Mouse (Mus musculus): ENCODE measurements at regions not wholly inside any gene's neighbourhood (a gene's known extent, or its start where the extent isn't known, plus 50 kb on each side); places are given as distances from the start of the nearest gene placed in this dataset.

DNA sequence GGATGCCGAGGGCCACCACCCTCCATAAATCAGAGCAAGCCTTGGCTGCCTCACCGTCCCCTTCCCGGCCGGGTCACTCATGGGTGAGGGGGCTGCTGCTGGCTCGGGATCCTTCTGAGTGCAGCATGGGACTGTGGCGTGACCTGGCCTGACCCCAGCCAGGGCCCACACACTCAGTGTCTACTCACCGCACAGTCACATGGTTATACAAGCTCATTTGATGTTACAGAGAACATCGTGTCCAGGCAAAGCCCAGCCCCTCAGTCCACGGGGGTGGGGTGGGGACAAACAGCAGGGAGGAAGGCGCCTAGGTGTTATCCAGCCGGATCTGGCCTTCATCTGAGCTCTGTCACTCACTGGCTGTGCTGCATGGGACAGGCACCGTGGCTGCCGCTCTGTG is 195.9 kb upstream of the Dio3 start:
- peak; percentile 21 for DNase-seq (ENCODE audit: low spot score)

DNA sequence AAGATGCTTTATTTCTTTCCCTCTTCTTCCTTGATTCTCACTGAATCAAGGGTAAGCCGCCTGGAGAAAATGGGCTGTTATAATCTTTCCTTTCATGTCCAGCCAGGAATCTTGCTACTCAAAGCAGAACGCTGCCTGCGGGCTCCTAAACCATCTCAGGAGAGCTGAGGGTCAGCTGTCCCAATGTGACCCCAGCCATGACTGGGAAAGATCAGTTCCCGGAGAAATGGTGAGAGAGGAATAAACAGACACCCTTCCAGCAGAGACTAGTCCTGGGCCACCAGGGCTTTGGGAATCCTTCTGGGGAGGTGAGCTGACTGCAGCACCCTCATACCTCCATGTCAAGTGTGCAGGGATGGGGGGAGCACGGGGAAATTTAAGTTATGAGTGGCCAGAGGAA is 195.4 kb upstream of the Dio3 start:
- DNase-seq (ENCODE audit: low spot score), result no peak

DNA sequence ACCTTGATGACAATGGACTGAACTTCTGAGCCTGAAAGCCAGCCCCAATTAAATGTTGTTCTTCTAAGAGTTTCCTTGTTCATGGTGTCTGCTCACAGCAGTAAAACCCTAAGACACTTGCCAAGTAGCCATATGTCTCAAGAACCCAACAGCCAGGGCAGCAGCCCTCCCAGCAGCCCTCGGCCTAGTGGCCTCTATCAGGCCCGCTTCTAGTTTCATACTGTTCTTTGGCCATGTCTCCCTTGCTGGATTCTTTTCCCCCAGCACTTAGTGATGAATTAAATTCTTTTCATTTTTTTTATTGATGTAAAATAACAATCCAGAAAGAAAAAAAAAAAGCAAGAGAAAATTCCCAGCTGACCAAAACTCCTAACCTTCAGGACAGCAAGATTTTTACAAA is 191.9 kb upstream of the Dio3 start:
- no peak for DNase-seq (ENCODE audit: low spot score)

DNA sequence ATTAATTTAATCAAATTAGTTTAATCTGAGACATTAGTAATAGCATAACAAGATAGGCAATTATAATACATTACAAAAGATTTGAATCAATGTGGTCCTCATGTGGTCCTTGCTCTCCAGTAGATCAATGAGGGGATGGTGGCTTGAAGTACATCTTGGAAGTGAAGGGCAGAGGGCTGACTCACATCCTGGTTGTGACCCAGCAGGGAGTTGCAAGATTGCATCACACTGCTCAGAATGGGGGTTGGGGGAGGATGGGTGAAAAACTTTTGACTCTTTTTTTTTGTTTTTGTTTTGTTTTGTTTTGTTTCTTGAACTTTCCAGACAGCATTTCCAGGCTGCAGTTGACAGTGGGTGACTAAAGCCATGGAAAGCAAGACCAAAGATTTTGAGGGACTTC is 191.1 kb upstream of the Dio3 start:
- DNase-seq (ENCODE audit: low spot score), result no peak

DNA sequence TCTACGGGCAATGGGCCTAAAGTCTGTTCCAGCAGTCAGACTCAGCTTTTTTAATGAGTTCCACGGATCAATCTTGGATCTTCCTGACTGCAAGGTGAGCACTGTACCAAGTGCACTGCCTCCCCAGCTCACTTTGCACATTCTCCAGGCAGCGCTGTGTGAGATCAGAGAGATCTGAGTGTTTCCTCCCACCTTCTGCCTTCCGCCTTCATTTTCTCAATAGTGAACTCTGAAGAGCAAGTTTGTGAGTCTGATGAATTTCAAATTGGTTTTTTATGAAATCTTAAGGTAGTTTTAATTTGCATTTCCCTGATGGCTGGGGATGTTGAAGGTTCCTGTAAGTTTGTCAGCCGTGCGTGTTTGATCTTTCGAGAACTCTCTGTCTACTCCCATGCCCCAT is 176.7 kb upstream of the Dio3 start:
- no peak for DNase-seq (ENCODE audit: low spot score)

DNA sequence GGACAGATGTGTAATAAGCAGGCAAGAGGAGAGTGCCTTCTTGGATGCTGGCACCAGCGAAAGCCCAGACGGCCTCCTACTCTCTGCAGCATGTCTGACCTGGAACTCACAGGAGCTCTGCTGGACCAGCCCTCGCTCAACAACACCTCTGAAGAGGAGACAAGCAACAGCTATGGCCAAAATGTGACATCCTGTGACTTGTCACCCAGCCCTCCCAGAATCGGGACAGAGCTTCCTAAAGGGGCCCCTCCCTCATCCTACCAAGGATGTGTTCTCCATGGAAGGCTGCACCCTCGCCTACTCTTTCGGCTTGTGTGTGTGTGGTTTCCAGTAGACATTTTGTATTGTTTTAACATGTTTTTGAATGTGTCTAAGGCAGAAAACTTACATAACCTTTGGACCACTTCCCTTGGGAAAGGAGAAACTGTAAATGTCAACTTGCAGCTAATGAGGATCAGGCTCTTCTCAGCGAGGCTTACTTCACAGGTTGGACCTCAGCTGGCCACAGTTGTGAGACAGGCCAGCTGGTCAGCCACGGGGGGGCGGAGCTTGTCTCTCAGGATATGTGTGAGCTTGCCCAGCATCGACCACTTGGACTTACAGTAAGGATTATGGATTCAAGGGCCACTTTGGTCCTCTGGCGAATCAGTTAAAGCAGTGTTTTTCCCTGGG is 166.7 kb upstream of the Dio3 start:
- peak; percentile 37 for DNase-seq (ENCODE audit: low spot score)

DNA sequence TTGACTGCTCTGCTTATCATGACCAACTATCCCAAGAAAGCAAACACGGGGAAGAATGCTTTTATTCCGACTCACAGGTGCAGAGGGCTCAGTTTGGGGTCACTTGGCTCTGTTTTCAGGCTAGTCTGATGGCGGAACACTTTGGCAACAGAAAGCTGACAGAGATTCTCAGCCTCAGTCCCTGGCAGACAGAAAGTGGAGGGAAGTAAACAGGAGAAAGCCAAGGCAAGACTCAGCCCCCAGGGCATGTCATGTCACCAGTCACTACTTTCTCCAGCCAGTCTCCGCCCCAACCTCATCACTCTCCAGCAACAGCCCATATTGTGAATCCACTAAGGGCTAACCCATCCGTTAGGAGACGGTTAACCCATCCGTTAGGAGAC is 166.2 kb upstream of the Dio3 start:
- DNase-seq (ENCODE audit: low spot score), result no peak

DNA sequence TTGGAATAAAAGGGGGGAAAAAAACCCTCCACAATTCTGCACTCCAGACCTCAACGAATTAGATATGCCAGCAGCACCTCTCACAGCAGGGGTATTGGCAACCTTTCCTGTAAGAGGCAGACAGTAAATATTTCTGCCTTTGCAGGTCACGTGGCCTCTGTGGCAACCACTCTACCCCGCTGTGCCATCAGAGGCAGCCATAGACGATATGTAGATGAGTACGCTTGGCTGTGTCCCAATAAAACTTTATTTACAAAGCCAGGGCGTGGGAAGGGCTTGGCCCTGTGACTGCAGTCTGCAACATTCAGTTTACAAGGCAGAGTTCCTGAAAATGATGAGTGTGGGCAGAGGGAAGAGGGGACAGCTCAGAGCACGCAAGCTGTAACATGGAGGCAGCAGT is 158.7 kb upstream of the Dio3 start:
- DNase-seq (ENCODE audit: low spot score), result no peak

DNA sequence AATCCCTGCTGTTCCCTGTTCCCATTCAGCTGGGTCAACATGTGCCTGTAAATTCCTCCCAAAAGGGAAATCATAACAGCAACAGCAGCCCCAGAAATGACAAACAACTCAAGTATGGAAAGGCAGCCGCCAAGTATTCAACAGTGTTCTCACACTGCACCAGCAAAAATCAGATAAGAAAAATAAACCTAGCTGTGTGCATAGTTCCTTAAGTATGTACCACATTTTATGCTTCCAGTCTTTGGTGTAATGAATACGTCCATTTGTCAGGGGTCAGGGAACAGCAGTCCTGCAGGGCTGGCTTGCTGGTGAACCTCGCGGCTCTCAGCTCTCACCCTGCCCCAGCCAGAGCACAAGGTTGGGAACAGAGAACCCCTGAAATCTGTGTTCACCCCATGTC is 155.9 kb upstream of the Dio3 start:
- DNase-seq (ENCODE audit: low spot score), result no peak

DNA sequence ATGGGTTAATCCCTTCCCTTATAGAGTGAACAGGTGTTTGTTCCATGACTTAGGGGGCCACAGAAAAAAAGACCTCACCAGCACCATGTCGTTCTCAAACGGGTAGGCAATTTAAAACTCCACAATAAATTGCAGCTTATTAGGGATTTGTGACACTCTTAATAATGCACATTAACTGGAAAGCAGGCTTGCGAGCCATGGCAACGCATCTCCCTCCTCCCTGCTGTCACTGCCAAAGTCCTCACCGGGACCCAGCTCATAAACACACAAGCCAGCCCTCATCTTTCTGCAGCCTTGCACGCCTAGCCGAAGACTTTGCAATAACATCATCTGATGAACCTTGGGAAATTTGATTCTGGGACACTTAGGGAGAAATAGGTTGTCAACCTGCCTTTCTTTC is 152.3 kb upstream of the Dio3 start:
- DNase-seq (ENCODE audit: low spot score), result no peak

DNA sequence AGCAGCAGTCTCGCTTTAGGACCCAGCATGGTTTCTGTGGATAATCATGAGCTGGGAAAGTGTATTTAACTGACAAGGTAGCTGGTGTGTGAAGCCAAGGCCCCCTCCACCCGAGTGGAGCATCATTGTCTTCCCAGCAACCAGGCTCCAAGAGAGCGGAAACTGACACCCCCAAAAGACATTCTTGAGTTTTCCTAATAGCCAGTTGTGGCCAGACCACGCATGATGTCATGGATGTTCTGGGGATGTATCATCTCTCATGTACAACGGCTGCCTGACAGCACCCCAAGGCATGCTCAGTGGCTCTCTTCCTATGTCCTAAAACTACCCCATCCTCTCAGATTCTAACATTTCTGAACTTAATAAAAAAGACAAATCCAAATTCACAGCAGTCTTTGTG is 133.5 kb upstream of the Dio3 start:
- DNase-seq (ENCODE audit: low spot score), result no peak

DNA sequence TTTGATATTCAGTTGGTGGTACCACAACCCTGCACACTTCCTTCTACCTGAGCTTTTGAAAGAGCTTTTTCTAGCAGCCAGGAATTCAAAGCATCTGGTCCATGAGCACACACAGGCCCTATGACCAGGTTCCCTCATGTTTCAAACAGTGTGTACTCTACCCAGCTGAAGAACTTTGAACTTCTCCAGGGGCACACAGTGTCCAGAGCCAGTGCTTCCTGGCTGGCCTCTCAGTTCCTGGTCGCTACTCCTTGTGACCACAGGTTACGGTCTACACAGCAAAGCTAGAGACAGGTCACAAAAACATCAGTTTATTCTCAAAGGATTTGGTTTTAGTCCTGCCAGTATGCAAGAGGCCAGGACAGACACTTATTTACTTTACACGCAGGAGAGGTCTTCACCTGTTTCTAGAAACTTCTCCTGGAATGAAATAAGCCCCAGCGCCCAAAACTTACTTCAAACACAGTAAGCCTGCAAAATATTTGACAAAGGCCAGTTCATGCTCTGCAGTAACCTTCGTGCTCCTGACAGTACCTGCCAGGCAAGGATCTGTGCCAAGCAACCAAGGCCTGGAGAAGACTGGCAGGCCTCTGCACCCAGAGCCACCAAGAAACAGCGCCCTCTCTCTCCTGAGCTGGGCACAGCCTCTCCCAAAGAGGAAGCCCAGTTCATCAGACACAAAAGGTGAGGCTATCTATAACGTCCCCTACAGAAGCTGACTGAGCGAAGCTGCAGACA is 124.5 kb upstream of the Dio3 start:
- peak; percentile 11 for DNase-seq (ENCODE audit: low spot score)

DNA sequence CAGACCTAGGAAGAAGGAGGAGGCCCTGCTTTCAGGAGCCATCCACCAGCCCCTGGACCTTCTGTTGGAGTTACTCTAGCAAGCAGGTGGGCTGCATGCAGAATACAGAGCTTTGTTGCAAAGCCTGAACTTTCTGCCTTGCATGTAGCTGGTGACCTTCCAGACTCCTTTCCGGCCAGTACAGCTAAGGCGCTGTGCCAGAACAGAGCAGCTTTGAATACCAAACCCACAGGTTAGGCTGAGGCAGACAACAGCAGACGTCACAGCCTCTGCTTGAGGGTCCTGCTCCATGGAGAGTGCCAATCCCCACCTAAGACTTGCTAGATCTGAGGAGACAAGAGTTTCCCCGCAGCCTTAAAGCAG is 123.9 kb upstream of the Dio3 start:
- DNase-seq (ENCODE audit: low spot score), result peak; percentile 7

DNA sequence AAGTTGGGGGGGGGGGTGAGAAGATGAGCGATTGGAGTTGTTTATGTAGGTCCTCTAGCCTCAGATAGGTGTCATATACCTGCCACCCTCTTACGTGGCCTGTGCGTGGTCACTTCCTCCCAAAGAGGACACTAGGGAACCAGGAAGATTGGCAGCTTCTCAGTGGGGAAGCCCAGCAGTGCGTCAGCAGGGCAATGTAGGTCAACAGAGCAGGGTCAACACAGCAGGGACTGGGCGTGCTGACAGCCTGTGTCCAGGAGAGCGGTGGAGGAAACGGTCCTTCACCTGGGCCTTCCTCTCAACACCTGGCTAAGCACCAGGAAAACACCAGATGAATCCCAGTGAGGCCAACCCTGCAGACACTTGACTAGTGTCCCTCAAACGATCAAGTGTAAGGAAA is 122.4 kb upstream of the Dio3 start:
- DNase-seq (ENCODE audit: low spot score), result no peak

DNA sequence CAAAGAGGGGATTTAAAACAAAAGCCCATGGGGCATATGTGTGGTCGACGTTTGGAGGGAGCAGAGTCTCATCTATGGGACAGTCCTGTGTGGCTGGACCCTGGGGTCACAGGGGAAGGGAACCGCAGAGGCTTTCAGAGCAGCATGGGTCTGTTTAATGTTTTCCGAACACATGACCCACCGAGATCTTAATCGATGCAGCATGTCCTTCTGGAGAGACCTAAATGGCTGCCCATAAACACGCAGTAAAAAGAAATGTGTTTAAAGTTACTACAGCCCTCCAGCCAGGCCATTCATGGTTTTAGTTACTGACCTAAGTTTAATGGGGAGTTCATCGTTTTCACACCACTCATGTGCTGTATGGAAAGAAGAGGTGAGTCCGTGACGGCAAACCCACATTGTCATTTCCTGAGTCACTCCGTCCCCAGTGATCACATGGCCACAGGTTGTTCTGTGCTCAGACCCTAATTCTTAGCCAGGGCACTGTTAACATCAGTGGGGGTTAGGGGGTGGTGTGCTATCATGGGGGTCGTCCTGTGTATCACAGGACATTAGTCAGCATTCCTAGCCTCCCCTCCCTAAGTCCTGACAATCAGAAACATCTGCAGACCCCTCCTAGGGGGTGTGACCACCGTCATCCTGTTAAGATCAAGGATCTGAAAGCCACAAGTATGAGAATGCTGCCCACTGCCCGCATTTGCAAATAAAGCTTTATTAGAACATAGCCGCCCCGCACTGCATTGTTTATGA is 120.7 kb upstream of the Dio3 start:
- no peak for DNase-seq (ENCODE audit: low spot score)

DNA sequence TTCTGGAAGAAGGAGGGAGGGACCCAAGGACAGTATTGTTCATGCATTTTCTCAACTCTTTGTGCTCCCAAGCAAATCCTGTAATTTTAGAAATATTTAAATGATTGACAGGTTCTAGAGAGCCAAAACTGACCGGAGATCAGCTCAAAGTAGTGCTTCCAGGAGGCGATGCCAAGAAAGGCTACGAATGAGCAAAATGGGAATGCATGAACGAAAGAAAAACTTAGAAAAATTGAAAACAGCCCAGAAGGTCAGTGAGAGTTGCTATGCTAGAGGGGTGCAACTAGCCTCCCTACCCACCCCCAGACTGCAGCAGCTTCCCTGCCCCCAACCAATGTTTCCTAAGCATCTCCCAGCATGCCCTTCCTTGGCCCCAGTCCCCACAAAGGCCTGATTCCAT is 117.6 kb upstream of the Dio3 start:
- no peak for DNase-seq (ENCODE audit: low spot score)

DNA sequence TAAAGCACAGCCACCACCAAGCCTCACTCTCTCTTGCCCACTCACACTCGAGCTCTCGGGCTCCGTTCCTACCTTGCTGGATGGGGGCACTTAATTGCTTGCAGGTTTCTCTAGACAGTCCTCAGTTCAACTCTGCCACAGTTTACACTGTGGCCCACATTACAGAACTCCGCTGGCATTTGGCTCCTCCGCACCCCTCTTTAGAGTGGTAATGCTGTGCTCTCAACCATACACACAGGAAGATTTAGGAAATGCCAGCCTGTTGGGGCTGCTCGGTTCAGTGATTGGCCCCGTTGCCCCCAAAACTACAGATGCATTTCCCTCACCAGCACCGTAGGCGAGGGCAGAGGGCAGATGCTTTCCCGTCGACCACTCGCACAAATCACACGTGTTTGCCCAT is 113.4 kb upstream of the Dio3 start:
- DNase-seq (ENCODE audit: low spot score), result no peak

DNA sequence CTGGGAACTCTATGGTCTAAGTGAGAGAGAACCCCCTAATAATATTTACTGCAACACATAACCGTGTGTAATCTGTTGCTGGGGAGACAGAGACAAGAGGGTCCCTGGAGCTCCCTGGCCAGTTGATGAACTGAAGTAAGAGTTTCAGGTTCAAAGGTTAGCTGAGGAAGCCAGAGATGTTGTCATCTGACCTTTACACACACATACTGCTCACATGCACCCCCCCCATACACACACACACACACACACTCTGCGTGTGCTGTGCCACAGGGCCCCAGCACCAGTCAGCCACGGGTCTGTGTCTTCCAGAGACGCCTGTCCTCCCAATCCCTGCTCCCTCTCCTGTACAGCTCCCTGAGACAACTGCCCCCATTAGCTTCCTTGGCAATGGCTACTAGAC is 110.5 kb upstream of the Dio3 start:
- DNase-seq (ENCODE audit: low spot score), result no peak

DNA sequence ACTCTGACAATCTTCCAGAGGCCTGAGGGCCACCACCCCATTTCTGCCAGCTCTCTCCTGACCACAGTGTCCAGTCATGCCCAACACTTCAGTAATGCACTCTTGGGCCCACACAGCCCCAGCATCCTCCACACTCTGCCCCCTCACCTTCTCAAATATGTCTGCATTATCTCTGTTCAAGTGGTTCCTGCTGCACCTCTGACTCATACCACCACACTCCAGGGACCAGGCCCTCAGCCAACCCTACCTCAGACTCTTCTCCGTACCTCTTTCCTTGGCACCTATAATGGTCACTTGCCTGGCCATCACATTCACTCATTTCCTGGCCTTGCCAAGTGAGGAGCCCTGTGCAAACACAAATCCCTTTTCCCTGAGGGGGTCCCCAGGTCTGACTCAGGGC is 109.6 kb upstream of the Dio3 start:
- DNase-seq (ENCODE audit: low spot score), result no peak

DNA sequence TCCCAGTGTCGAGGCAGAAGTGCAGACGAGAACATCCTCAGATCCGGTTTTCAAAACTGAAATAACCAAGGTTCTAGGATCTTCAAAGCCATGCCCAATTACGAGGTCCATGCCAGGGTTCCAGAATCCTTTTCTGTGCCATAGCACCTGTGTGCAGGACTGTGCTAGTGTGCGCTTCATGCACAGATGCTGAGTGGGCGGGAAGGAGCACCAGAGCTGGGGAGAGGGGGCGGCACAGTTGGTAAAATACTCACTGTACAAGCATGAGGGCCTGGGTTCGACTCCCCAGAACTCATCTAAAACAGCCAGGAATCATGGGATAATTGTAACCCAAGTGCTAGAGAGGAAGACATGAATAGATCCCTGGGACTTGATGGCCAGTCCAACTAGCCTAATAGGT is 108.4 kb upstream of the Dio3 start:
- no peak for DNase-seq (ENCODE audit: low spot score)

DNA sequence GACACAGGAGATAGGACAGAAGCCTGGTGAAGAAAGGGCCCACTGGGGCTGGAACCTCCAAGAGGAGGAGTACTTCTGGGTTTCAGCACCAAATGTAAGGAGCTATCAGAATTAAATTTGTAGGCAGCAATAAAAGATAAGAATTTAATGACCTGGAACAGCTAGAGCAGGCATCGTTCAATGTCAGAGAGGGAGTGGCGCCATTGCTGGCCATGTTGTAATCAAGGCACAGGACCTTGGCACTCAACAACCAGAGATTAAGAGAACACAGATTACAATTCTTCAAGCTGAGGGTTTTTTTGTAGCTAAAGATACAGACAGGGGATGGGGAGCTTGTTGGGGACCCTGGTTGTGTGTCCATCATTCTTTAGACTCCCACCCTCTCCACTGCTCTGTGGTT is 101.0 kb upstream of the Dio3 start:
- DNase-seq (ENCODE audit: low spot score), result no peak

DNA sequence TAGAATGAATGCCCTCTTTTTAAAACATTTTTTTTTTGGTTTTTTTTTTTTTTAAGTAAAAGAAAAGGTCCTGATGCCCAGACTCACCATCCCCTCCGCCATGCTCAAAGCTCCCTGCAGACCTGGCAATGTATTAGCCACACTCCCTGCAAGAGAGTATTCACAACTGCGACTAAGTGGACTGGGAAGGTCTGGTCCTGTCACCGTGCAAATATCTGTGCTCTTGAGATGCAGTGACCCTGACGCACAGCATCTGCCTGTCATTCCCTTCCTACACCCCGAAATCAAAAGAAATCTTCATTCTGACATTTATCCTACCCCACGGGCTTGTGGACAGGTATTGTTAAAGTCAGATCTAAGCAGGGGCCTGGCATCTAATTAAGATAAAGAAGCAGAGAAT is 95.4 kb upstream of the Dio3 start:
- DNase-seq (ENCODE audit: low spot score), result no peak

DNA sequence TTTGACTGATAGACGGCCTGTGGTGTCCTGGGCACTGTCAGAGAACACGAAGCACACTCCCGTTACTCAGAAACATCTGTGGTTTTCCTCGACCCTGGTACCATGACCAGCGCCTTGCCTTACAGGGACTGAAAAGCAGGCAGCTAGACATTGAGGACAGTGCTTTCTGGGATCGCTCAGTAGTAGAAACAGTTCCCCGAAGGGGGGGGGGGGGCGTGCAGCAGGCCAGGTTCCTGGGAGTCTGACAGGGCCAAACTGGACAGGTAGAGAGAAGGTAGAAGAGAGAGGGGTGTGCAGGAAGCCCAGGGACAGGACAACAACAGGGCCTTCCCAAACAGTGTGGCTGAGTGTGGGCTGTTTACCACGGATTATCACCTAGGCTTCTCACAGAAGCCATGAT is 93.5 kb upstream of the Dio3 start:
- no peak for DNase-seq (ENCODE audit: low spot score)

DNA sequence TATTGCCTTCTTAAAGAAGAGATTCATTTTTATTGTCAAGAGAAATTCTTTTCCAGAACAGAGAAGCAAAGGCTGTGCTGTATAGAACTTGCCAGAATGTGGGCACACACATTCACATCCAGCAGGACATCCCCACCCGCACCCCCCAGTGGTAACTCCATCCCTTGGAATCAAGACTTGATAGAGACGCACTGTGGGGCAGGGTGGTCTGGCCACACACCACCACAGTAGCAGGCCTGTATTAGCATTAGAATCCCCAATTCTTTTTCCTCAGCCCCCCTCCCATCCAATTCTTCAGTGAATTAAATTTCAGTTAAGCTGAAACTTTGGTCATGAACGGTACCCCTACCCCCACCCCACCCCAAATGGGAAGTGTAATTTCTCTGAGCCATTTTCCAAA is 92.5 kb upstream of the Dio3 start:
- no peak for DNase-seq (ENCODE audit: low spot score)

All from ovary, postnatal 36 days (tissue).